Mouse (Mus musculus): ENCODE results near the gene Fam177a. TPM values are rescaled to one million over a fixed set of nuclear protein-coding genes. Genes with fewer than 3 reads are reported as not detected.
"Not testable (repeated sequence)": the region's sequence is repeated elsewhere in the genome, so short reads cannot be mapped to it uniquely, and the experiment has no call there.

Gene Fam177a
- polyA plus RNA-seq (2015; fragmentation: Nextera tagmentation; extraction: Ambion mirVana), result 28.1 and 30.2 TPM in 2 replicates

GRCm38 (mm10) chr12:55124242-55124641, at the start of gene Fam177a:
Fam177a (plus strand) TSS chr12:55124469.
- H3K27me3 ChIP-seq (ENCODE audit: control insufficient read depth, insufficient read depth, low read length); H3K9ac ChIP-seq (ENCODE audit: low read length); H3K4me2 ChIP-seq (replicated peaks; ENCODE audit: low read depth); H3K4me1 ChIP-seq (replicated peaks; ENCODE audit: control insufficient read depth, insufficient read depth); DNase-seq (ENCODE audit: low spot score); H3K9me3 ChIP-seq (ENCODE audit: control insufficient read depth, low read length); H3K36me3 ChIP-seq (ENCODE audit: control insufficient read depth, insufficient read depth, low read length); H3K4me3 ChIP-seq (ENCODE audit: low read depth, low read length); H3K27ac ChIP-seq (replicated peaks): not testable (repeated sequence)
- ATAC-seq (ENCODE audit: low FRiP score, low TSS enrichment), result peak; percentile 99
- no CpG with 5 or more reads among the region's 40 CpGs for WGBS

GRCm38 (mm10) chr12:55075296-55075695, 49.0 kb upstream of the Fam177a start:
- no peaks in the 10 kb centered on the region for H3K36me3 ChIP-seq (ENCODE audit: control insufficient read depth, insufficient read depth, low read length)
- H3K4me1 ChIP-seq (replicated peaks; ENCODE audit: control insufficient read depth, insufficient read depth), result no peaks in the 10 kb centered on the region
- H3K4me2 ChIP-seq (replicated peaks; ENCODE audit: low read depth), result no peak overlapping the region
- H3K9ac ChIP-seq (ENCODE audit: low read length), result no peak overlapping the region
- DNase-seq (ENCODE audit: low spot score) (no peak), ATAC-seq (ENCODE audit: low FRiP score, low TSS enrichment) (no peak)
- no peaks in the 10 kb centered on the region for H3K27me3 ChIP-seq (ENCODE audit: control insufficient read depth, insufficient read depth, low read length)
- H3K27ac ChIP-seq (replicated peaks), result no peak overlapping the region
- H3K4me3 ChIP-seq (ENCODE audit: low read depth, low read length), result no peak overlapping the region
- H3K9me3 ChIP-seq (ENCODE audit: control insufficient read depth, low read length), result no peaks in the 10 kb centered on the region
- 93% methylated on average over 2 of the region's 2 CpGs for WGBS
- TF ChIP-seq EP300 (optimal IDR thresholded peaks at IDR 0.05), result no peak
- TF ChIP-seq CTCF (IDR thresholded peaks at IDR 0.05; ENCODE audit: low read depth), result no peak

GRCm38 (mm10) chr12:55078706-55079105, 45.6 kb upstream of the Fam177a start:
- H3K9ac ChIP-seq (ENCODE audit: low read length); H3K9me3 ChIP-seq (ENCODE audit: control insufficient read depth, low read length); H3K4me1 ChIP-seq (replicated peaks; ENCODE audit: control insufficient read depth, insufficient read depth); DNase-seq (ENCODE audit: low spot score); H3K4me3 ChIP-seq (ENCODE audit: low read depth, low read length); H3K36me3 ChIP-seq (ENCODE audit: control insufficient read depth, insufficient read depth, low read length); H3K27ac ChIP-seq (replicated peaks); H3K4me2 ChIP-seq (replicated peaks; ENCODE audit: low read depth); H3K27me3 ChIP-seq (ENCODE audit: control insufficient read depth, insufficient read depth, low read length); ATAC-seq (ENCODE audit: low FRiP score, low TSS enrichment): not testable (repeated sequence)
- peak; percentile 58 for TF ChIP-seq CTCF (IDR thresholded peaks at IDR 0.05; ENCODE audit: low read depth)
- WGBS, result 41% methylated on average over 2 of the region's 2 CpGs

GRCm38 (mm10) chr12:55079726-55080600, 44.3 kb upstream of the Fam177a start, which contains the start of the genes 2700097O09Rik and Srp54a:
2700097O09Rik (minus strand) TSS chr12:55080110.
Srp54a (plus strand) TSS chr12:55080262.
- under 1% methylated on average over 58 of the region's 60 CpGs for WGBS
- peak; percentile 29 for TF ChIP-seq EP300 (optimal IDR thresholded peaks at IDR 0.05)
- H3K9ac ChIP-seq (ENCODE audit: low read length), result peak within 1 kb of the TSS; percentile 77
- not testable (repeated sequence) for H3K27me3 ChIP-seq (ENCODE audit: control insufficient read depth, insufficient read depth, low read length); H3K9me3 ChIP-seq (ENCODE audit: control insufficient read depth, low read length); H3K4me1 ChIP-seq (replicated peaks; ENCODE audit: control insufficient read depth, insufficient read depth); H3K36me3 ChIP-seq (ENCODE audit: control insufficient read depth, insufficient read depth, low read length)
- peak within 1 kb of the TSS; percentile 64 for H3K4me3 ChIP-seq (ENCODE audit: low read depth, low read length)
- H3K27ac ChIP-seq (replicated peaks), result peak within 1 kb of the TSS; percentile 90
- ATAC-seq (ENCODE audit: low FRiP score, low TSS enrichment) (peak; percentile 98), DNase-seq (ENCODE audit: low spot score) (peak; percentile 98)
- H3K4me2 ChIP-seq (replicated peaks; ENCODE audit: low read depth), result peak within 1 kb of the TSS; percentile 50

GRCm38 (mm10) chr12:55080601-55080942, 43.7 kb upstream of the Fam177a start:
- Histone ChIP-seq H3K27ac (replicated peaks) (peak overlapping the region; percentile 90), H3K4me3 (ENCODE audit: low read depth, low read length) (peak overlapping the region; percentile 64), H3K4me2 (replicated peaks; ENCODE audit: low read depth) (peak overlapping the region; percentile 45), H3K9ac (ENCODE audit: low read length) (peak overlapping the region; percentile 77)
- not testable (repeated sequence) for ATAC-seq (ENCODE audit: low FRiP score, low TSS enrichment); H3K36me3 ChIP-seq (ENCODE audit: control insufficient read depth, insufficient read depth, low read length); DNase-seq (ENCODE audit: low spot score); H3K27me3 ChIP-seq (ENCODE audit: control insufficient read depth, insufficient read depth, low read length); H3K4me1 ChIP-seq (replicated peaks; ENCODE audit: control insufficient read depth, insufficient read depth); H3K9me3 ChIP-seq (ENCODE audit: control insufficient read depth, low read length)
- WGBS, result under 1% methylated on average over 25 of the region's 25 CpGs

GRCm38 (mm10) chr12:55092127-55092526, 32.1 kb upstream of the Fam177a start:
- H3K9ac ChIP-seq (ENCODE audit: low read length); H3K36me3 ChIP-seq (ENCODE audit: control insufficient read depth, insufficient read depth, low read length); H3K4me1 ChIP-seq (replicated peaks; ENCODE audit: control insufficient read depth, insufficient read depth); H3K9me3 ChIP-seq (ENCODE audit: control insufficient read depth, low read length); DNase-seq (ENCODE audit: low spot score); H3K27ac ChIP-seq (replicated peaks); H3K27me3 ChIP-seq (ENCODE audit: control insufficient read depth, insufficient read depth, low read length); H3K4me3 ChIP-seq (ENCODE audit: low read depth, low read length); H3K4me2 ChIP-seq (replicated peaks; ENCODE audit: low read depth): not testable (repeated sequence)
- peak; percentile 97 for ATAC-seq (ENCODE audit: low FRiP score, low TSS enrichment)
- WGBS, result 79% methylated on average over 1 of the region's 7 CpGs

GRCm38 (mm10) chr12:55112616-55113015, 11.7 kb upstream of the Fam177a start:
- H3K9me3 ChIP-seq (ENCODE audit: control insufficient read depth, low read length); H3K27ac ChIP-seq (replicated peaks); H3K4me2 ChIP-seq (replicated peaks; ENCODE audit: low read depth); H3K36me3 ChIP-seq (ENCODE audit: control insufficient read depth, insufficient read depth, low read length); H3K9ac ChIP-seq (ENCODE audit: low read length); H3K4me1 ChIP-seq (replicated peaks; ENCODE audit: control insufficient read depth, insufficient read depth); ATAC-seq (ENCODE audit: low FRiP score, low TSS enrichment); DNase-seq (ENCODE audit: low spot score); H3K4me3 ChIP-seq (ENCODE audit: low read depth, low read length); H3K27me3 ChIP-seq (ENCODE audit: control insufficient read depth, insufficient read depth, low read length): not testable (repeated sequence)
- no CpG with 5 or more reads among the region's 7 CpGs for WGBS

GRCm38 (mm10) chr12:55124731-55125130, 462 bp downstream of the Fam177a start:
- H3K4me1 ChIP-seq (replicated peaks; ENCODE audit: control insufficient read depth, insufficient read depth); H3K9ac ChIP-seq (ENCODE audit: low read length); H3K9me3 ChIP-seq (ENCODE audit: control insufficient read depth, low read length); H3K4me2 ChIP-seq (replicated peaks; ENCODE audit: low read depth); DNase-seq (ENCODE audit: low spot score); H3K27me3 ChIP-seq (ENCODE audit: control insufficient read depth, insufficient read depth, low read length); H3K36me3 ChIP-seq (ENCODE audit: control insufficient read depth, insufficient read depth, low read length); H3K27ac ChIP-seq (replicated peaks); H3K4me3 ChIP-seq (ENCODE audit: low read depth, low read length): not testable (repeated sequence)
- WGBS, result no CpG with 5 or more reads among the region's 18 CpGs
- peak; percentile 71 for ATAC-seq (ENCODE audit: low FRiP score, low TSS enrichment)

GRCm38 (mm10) chr12:55135540-55135939, 11.3 kb downstream of the Fam177a start:
- whole genome bisulfite sequencing, result no CpG with 5 or more reads among the region's 6 CpGs
- not testable (repeated sequence) for ATAC-seq (ENCODE audit: low FRiP score, low TSS enrichment); H3K4me3 ChIP-seq (ENCODE audit: low read depth, low read length); DNase-seq (ENCODE audit: low spot score); H3K27ac ChIP-seq (replicated peaks); H3K36me3 ChIP-seq (ENCODE audit: control insufficient read depth, insufficient read depth, low read length); H3K4me1 ChIP-seq (replicated peaks; ENCODE audit: control insufficient read depth, insufficient read depth); H3K4me2 ChIP-seq (replicated peaks; ENCODE audit: low read depth); H3K9me3 ChIP-seq (ENCODE audit: control insufficient read depth, low read length); H3K27me3 ChIP-seq (ENCODE audit: control insufficient read depth, insufficient read depth, low read length); H3K9ac ChIP-seq (ENCODE audit: low read length)
